Mouse (Mus musculus) liver, postnatal 0 days (tissue): Measurements from ENCODE around the gene Utp14b. TPM values are rescaled to one million over a fixed set of nuclear protein-coding genes. Genes with fewer than 3 reads are reported as not detected.

Experiments
- ATAC-seq: fragments of 200-750 bp; cut with Nextera tagmentation; 2 replicates; pipeline ENCODE4 v1.8.0; 2017; ENCODE audit warnings: mild to moderate bottlenecking, moderate library complexity
- DNase-seq: peaks from one replicate; pipeline ENCODE4 v3.0.0-alpha.2; 2016
- H3K27ac ChIP-seq: fragments of 300-500 bp; sonication (generic); 2 replicates; pipeline ENCODE4 v1.5.1; 2014; ENCODE audit warnings: antibody characterized with exemption, moderate library complexity, mild to moderate bottlenecking, low read depth
- H3K27me3 ChIP-seq: fragments of 300-500 bp; sonication (generic); 2 replicates; pipeline ENCODE4 v1.6.1; 2014; ENCODE audit warnings: low read length, control low read depth, mixed read lengths; ENCODE audit not compliant: insufficient read depth
- H3K36me3 ChIP-seq: fragments of 300-500 bp; sonication (generic); replicated peaks from 2 replicates; pipeline ENCODE4 v1.6.1; 2014; ENCODE audit warnings: mild to moderate bottlenecking, control low read depth, low read length, moderate library complexity, mixed read lengths; ENCODE audit not compliant: insufficient read depth
- H3K4me1 ChIP-seq: fragments of 300-500 bp; sonication (generic); 2 replicates; pipeline ENCODE4 v1.6.1; 2014; ENCODE audit warnings: antibody characterized with exemption, mild to moderate bottlenecking, control low read depth; ENCODE audit not compliant: insufficient read depth
- H3K4me2 ChIP-seq: fragments of 300-500 bp; sonication (generic); 2 replicates; pipeline ENCODE4 v1.6.1; 2014; ENCODE audit warnings: low read depth, mild to moderate bottlenecking, low read length, moderate library complexity, mixed read lengths
- H3K4me3 ChIP-seq: fragments of 300-500 bp; sonication (generic); 2 replicates; pipeline ENCODE4 v1.5.1; 2014; ENCODE audit warnings: low read depth, low read length
- H3K9ac ChIP-seq: fragments of 300-500 bp; sonication (generic); replicated peaks from 2 replicates; pipeline ENCODE4 v1.6.1; 2014; ENCODE audit warnings: mild to moderate bottlenecking, moderate library complexity
- H3K9me3 ChIP-seq: fragments of 300-500 bp; sonication (generic); 2 replicates; pipeline ENCODE4 v1.6.1; 2016; ENCODE audit warnings: mild to moderate bottlenecking, control low read depth, low read length, mixed read lengths
- CTCF ChIP-seq: sonication (generic); IDR thresholded peaks from 2 replicates; pipeline ENCODE4 v1.5.1; 2016; ENCODE audit warnings: antibody characterized with exemption, low read depth
- EP300 ChIP-seq: IDR thresholded peaks from 2 replicates; pipeline ENCODE4 v1.6.1; 2016; ENCODE audit warnings: antibody characterized with exemption, low read depth, mild to moderate bottlenecking
- WGBS: fragments of 180-500 bp; shearing (Covaris S2); extraction: QIAGEN DNeasy Blood & Tissue Kit; methylation state at CpG from one replicate; pipeline ENCODE4 v1.1.7; 2014; ENCODE audit not compliant: insufficient replicate concordance; 5-methylcytosine and 5-hydroxymethylcytosine counted together
- polyA plus RNA-seq: library from polyadenylated mRNA; unstranded; fragments of >200 nt; fragmentation: Nextera tagmentation; extraction: Ambion mirVana; gene quantifications from 2 replicates; pipeline ENCODE4 v1.2.1, GENCODE M21; 2015

Gene Utp14b
- polyA plus RNA-seq, 1 experiment from 2014 or later = 0.59 TPM

DNA sequence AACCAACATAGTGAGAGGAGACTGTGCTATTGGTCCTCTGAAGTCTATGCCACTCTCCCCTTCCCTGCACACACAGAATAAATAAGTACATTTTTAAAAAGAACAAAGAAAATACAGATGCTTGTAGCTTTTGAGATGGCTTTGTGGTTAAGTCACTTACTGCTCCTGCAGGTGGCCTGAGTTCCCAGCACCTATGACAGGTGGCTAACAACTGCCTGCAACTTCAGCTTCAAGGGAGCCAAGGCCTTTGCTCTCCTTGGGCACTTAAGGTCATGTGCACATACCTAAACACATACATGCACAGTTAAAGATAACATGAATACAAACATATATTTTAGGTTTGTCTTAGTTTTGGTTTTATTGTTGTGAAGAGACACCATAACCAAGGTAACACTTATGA is 17.0 kb upstream of the Utp14b start:
- H3K9me3 ChIP-seq = no peaks in the 10 kb centered on the region
- H3K9ac ChIP-seq = no peak overlapping the region
- no peak overlapping the region for H3K27ac ChIP-seq
- no peak overlapping the region for H3K4me3 ChIP-seq
- H3K27me3 ChIP-seq = no peaks in the 10 kb centered on the region
- ATAC-seq (no peak), DNase-seq (no peak)
- H3K4me2 ChIP-seq = no peak overlapping the region
- H3K36me3 ChIP-seq = no peaks in the 10 kb centered on the region
- TF ChIP-seq CTCF (no peak), EP300 (no peak)
- no peaks in the 10 kb centered on the region for H3K4me1 ChIP-seq

DNA sequence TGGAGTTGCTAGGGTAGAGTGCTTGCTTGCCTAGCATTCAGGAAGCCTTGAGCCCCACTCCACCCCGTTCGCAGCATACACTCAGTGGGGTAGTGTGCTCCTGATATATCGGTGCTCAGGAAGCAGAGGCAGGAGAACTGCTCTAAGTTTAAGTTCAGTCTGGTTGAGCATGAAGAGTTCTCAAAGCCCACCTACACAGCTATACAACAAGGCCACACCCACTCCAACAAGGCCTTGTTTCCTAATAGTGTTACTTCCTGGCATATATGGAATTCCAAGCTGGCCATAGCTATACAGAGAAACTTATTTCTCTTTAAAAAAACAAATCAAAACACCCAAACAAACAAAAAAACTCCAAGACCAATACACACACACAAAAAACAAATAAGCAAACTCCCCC is 16.0 kb upstream of the Utp14b start:
- H3K9me3 ChIP-seq = no peaks in the 10 kb centered on the region
- H3K4me2 ChIP-seq = no peak overlapping the region
- no peak overlapping the region for H3K9ac ChIP-seq
- TF ChIP-seq EP300 (no peak), CTCF (no peak)
- DNase-seq = no peak
- no peak for ATAC-seq
- no peaks in the 10 kb centered on the region for H3K4me1 ChIP-seq
- 94% methylated on average over 3 of the region's 3 CpGs for WGBS
- no peak overlapping the region for H3K4me3 ChIP-seq
- no peak overlapping the region for H3K27ac ChIP-seq
- no peaks in the 10 kb centered on the region for H3K27me3 ChIP-seq
- H3K36me3 ChIP-seq = no peaks in the 10 kb centered on the region

DNA sequence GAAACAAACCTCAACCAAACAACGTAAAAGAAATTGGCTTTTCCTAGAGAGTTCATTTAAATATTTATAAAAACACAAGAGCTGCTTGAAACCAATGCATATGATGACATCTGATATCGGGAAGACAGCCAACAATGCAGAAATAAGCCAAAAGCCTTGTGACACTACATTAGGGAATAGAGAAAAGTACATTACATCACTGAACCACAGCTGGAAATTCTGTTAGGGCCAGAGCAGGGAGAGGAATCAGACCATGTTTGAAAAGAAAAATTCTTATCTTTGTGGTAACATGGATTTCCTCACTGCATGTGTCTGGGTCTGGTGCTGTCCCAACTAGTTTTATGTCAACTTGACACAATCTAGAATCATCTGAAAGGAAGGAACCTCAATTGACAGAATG is 15.6 kb upstream of the Utp14b start:
- no peak for ATAC-seq
- H3K4me1 ChIP-seq = no peaks in the 10 kb centered on the region

DNA sequence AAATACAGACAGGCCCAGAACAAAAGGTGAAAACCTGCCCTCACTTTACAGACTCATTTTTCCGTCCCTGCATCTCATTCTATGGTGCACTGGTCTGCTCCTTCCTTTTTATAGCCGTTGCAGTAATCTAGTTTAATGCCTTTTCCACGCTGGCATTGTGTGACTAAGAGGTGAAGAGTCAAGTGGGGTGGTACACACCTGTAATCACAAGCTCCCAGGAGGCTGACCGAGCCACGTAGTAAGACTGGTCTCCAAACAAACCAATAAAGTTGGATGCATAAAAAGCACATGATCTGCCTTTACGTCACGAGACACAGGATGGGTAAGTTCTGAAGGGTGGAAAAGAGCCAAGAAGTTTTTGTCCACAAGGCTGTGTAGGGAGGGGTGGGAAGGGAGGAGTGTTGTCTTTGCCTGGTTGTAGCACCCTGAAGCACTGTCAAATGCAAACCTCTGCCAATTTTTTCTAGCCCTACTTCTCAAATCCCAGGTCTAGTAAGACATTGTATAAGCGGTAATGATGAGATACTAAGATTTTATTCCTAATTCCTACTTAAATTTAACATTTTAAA is 10.4 kb upstream of the Utp14b start:
- Histone ChIP-seq H3K4me2 (no peak overlapping the region), H3K27me3 (no peaks in the 10 kb centered on the region), H3K9me3 (no peaks in the 10 kb centered on the region), H3K9ac (no peak overlapping the region), H3K4me3 (no peak overlapping the region), H3K27ac (no peak overlapping the region), H3K4me1 (no peaks in the 10 kb centered on the region), H3K36me3 (no peaks in the 10 kb centered on the region)
- TF ChIP-seq EP300 (no peak), CTCF (no peak)
- no peak for DNase-seq
- WGBS = 71% methylated on average over 8 of the region's 8 CpGs
- no peak for ATAC-seq

More for the DNA sequence above, 15.6 kb upstream of the Utp14b start:
- Histone ChIP-seq H3K4me3 (no peak overlapping the region), H3K9ac (no peak overlapping the region), H3K4me2 (no peak overlapping the region), H3K27me3 (no peaks in the 10 kb centered on the region), H3K9me3 (no peaks in the 10 kb centered on the region), H3K27ac (no peak overlapping the region), H3K36me3 (no peaks in the 10 kb centered on the region)
- 73% methylated on average over 2 of the region's 2 CpGs for WGBS
- no peak for DNase-seq
- no peak for TF ChIP-seq CTCF
- TF ChIP-seq EP300 = no peak

DNA sequence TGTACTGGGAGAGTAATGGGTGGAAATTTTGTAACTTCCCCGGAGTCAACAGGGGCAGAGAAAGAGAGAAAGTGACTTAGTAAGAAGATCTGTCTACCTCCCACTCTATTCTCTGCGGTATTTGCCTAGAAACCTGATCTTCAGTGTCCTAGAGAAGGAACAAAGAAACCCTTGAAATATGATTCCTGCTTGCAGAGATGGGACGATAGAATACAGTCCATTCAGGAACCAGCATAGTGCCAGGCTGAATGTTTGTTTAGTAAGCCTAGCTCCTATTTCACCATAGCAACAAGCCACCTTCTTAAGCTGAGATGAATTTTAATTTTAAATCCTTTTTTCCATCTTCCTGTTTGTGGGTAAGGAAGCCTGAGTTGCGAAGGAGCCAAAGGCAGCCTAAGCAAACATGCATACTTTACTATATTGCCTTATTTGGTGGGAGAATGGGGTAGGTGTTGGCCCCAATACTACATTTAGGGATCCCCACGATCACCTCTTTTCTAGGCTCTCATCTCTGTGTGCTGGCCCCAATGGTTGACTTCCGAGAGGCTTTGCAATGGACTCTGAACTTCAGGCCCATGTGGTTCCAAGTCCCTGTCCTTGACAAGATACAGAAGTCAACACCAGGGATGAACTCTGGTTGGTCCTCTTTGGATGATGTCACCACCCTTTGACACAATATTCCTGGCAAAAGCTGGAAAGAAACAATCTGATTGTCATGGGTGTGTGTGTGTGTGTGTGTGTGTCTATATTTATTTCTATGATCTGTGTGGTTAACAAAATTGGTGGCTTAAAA is 8.4 kb upstream of the Utp14b start:
- peak; percentile 91 for ATAC-seq

DNA sequence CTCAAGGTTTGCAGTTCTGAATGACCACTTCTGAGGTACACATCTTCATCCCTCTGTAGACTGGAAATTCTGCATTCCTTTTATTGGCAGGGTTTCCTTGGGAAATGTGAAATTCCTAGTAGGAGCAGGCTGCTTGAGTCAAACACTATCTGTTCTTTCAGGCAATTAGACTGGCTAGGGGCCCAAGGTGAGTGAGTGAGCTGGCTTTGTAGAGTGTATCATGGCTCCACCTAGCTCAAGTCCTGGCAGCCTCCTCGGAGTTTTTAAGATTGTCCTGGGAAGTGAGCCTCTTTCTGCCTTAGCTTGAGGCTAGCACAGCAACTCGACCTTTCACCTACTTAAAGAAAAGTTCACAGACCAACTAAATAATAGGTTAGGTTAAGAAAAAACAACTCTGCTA is 1.4 kb upstream of the Utp14b start:
- H3K4me1 ChIP-seq = peaks cover 19% of the 10 kb centered on the region
- H3K4me2 ChIP-seq = no peak overlapping the region
- TF ChIP-seq EP300 = no peak
- no peak for TF ChIP-seq CTCF
- peak overlapping the region; percentile 69; the same call in 1 of the 2 replicates for H3K27ac ChIP-seq
- DNase-seq = no peak
- no peak for ATAC-seq
- H3K27me3 ChIP-seq = no peaks in the 10 kb centered on the region
- H3K36me3 ChIP-seq = no peaks in the 10 kb centered on the region
- WGBS = 30% methylated on average over 2 of the region's 2 CpGs
- no peak overlapping the region for H3K9ac ChIP-seq
- no peaks in the 10 kb centered on the region for H3K9me3 ChIP-seq
- no peak overlapping the region for H3K4me3 ChIP-seq

More for the DNA sequence above, 8.4 kb upstream of the Utp14b start:
- TF ChIP-seq CTCF (no peak), EP300 (no peak)
- WGBS = 53% methylated on average over 6 of the region's 6 CpGs
- Histone ChIP-seq H3K4me3 (no peak overlapping the region), H3K36me3 (no peaks in the 10 kb centered on the region), H3K9ac (no peak overlapping the region), H3K4me2 (no peak overlapping the region), H3K27ac (no peak overlapping the region), H3K4me1 (no peaks in the 10 kb centered on the region), H3K9me3 (no peaks in the 10 kb centered on the region), H3K27me3 (no peaks in the 10 kb centered on the region)
- DNase-seq = no peak
